Mouse (Mus musculus): ENCODE results near the gene Dhx34.

DNA sequence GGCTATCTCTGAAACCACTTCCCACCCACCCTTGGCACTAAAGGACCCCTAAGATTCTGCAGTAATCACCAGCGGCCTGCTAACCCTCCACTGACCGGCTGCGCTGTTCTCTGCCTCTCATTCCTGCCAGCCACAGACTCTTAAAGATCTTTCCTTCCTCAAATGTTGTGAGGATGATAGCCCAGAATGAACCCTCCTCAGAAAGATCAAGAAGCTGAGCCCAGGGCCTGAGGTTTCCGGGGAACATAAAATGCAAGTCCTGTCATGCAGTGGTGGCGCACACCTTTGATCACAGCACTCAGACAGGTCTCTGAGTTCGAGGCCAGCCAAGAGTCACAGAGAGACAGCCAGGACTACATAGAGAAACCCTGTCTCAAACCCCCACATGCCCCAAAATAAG, 20.4 kb upstream of the Dhx34 start:
- TF ChIP-seq POLR2A (IDR thresholded peaks at IDR 0.05; ENCODE audit: borderline replicate concordance, extremely low read depth, low read depth, low read length) (no peak), CTCF (IDR thresholded peaks at IDR 0.05; ENCODE audit: insufficient read depth, low read length) (no peak)

All from lung, adult 2 months (tissue).